Mouse (Mus musculus): ENCODE results near the gene Notch3.
A peak's percentile ranks its signal among the peaks of the same experiment; 100 is the strongest.

GRCm38 (mm10) chr17:32162112-32162850 is 4.4 kb downstream of the Notch3 start:
- TF ChIP-seq CTCF (IDR thresholded peaks at IDR 0.05; ENCODE audit: low read depth) (peak; percentile 69), EP300 (IDR thresholded peaks at IDR 0.05; ENCODE audit: low read depth) (no peak)

All from liver, postnatal 0 days (tissue).